Mouse (Mus musculus): ENCODE measurements around the gene Mrpl14.

DNA sequence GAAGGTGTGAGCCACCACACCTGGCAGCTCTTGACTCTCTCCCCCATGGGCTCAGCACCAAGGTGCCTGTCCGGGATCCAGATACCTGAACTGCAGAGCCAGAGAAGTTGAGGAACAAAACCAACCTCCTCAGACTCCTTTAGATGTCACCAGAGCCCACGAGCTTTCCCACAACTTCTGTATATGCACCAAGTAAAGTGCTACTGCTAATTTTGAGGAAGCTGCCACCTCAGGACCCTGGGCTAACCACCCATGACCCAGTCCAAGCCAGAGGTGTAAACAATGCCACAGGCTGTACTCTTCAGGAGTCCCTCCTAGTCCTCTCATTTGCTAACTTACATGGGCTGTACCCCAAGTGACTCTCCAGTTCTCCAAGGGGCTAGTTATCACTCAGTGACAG, 13.5 kb upstream of the Mrpl14 start:
- TF ChIP-seq EP300 (optimal IDR thresholded peaks at IDR 0.05) (no peak), CTCF (IDR thresholded peaks at IDR 0.05; ENCODE audit: low read depth) (no peak)
